Mouse (Mus musculus): ENCODE data around the gene Ikzf5. TPM values are rescaled to one million over a fixed set of nuclear protein-coding genes. Genes with fewer than 3 reads are reported as not detected.
"Not testable (repeated sequence)": the region's sequence is repeated elsewhere in the genome, so short reads cannot be mapped to it uniquely, and the experiment has no call there.

Ikzf5 gene
- polyA plus RNA-seq, 1 experiment from 2014 or later = 13.1 TPM

DNA sequence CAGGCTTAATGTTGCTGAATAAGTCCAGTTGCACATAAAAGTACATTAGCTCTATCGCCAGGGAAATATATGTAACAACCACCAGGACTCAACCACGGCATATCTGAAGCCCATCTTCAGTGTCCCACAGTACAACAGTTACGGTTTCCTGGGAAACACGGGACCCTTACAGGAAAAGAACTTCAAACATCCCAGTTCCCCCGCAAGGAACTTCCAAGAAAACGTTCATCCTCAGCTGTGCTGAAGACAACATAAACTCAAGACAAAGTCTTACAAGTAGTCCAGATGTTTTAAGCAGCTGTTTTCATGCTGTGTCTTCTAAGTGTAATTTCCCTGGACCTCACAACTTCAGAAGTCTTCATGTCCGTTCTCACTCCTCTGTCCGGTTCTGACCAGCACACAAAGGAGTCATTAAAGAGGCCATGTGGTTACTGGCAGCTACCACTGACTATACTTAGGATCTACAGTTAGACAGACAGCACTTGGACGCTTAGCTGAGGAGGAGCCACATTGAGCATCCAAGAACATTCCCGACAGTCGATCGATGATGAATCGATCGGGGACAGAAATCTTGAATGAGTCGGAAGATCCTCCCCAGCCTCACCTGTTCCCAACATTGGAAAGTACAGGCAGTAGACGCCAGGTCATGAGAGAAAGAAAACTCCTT is 867 bp downstream of the Ikzf5 start:
- Histone ChIP-seq H3K4me3 (peak overlapping the region; percentile 96), H3K9me3 (no peaks in the 10 kb centered on the region), H3K9ac (peak overlapping the region; percentile 97), H3K4me2 (peak overlapping the region; percentile 72), H3K4me1 (replicated peaks) (peaks cover 36% of the 10 kb centered on the region), H3K36me3 (no peaks in the 10 kb centered on the region), H3K27ac (peak overlapping the region; percentile 90; the same call in 1 of the 2 replicates), H3K27me3 (no peaks in the 10 kb centered on the region)
- WGBS = 8% methylated on average over 16 of the region's 16 CpGs
- ATAC-seq (ENCODE audit: low FRiP score) = peak; percentile 21

DNA sequence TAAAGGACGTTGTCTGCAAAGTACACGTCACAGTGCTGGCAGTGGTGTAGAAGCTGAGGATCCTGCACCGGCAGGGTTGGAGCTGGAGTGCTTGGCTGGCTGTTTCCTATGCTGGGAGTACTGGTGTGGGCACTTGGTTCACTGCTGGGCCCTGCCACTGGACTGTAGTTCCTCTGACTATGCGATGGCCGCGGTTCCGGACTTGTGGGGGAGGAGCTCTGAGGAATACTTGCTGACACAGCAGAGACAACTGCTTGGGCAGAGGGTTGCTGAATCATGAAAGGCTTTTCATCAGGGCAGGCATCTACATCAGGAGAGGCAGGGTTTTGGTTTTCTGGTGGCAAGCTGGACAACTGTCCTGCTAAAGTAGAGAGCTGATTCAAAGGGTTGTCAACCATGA is 18.6 kb downstream of the Ikzf5 start:
- H3K9me3 ChIP-seq; H3K27ac ChIP-seq; H3K4me1 ChIP-seq (replicated peaks); H3K9ac ChIP-seq; H3K4me3 ChIP-seq; ATAC-seq (ENCODE audit: low FRiP score); H3K27me3 ChIP-seq; H3K4me2 ChIP-seq: not testable (repeated sequence)
- WGBS = 88% methylated on average over 7 of the region's 7 CpGs
- H3K36me3 ChIP-seq = peaks cover 43% of the 10 kb centered on the region

DNA sequence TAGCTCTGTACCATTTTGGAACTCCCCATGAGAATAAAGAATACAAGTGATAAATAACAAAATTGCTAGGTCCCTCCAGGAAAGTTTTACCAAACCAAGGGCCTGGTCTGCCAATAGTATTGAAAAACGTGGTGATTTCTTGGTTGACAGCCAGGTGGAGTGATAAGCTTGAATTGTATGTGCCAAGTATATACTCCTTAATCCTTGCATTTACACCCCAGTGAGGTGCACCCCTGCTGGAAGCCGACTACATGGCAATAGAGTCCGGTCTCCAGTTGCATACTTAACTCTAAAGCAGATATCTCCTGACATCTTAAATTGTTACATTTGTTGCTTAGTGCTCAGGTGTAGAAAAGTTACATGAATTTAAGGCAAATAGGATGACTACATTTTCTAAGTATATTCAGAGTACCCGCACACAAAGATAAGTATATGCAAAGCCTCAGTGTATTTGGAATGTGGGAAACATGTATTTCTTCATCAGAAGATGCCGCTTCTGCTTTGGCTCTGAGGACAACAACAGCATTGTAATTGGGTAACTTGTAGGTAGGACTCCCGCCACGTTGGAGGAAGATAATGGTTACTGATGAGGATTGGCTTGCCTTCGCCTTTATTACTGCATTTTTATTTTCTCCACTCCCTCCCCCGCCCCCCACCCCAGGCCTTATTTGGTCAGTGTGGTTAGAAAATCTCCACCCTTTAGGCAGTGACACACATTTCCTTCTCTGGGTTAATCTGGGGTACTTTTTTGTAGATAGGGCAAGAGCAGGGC is 38.3 kb downstream of the Ikzf5 start:
- Histone ChIP-seq H3K36me3 (peaks cover 3% of the 10 kb centered on the region; the same call in 1 of the 2 replicates), H3K9ac (peak overlapping the region; percentile 92), H3K27me3 (0 out of 2 replicates have a peak, but pooled peaks cover 6% of the 10 kb centered on the region), H3K27ac (no peak overlapping the region), H3K4me3 (peak overlapping the region; percentile 72), H3K4me2 (peak overlapping the region; percentile 66), H3K4me1 (replicated peaks) (peaks cover 13% of the 10 kb centered on the region), H3K9me3 (no peaks in the 10 kb centered on the region)
- WGBS = 78% methylated on average over 9 of the region's 9 CpGs
- ATAC-seq (ENCODE audit: low FRiP score) = no peak

DNA sequence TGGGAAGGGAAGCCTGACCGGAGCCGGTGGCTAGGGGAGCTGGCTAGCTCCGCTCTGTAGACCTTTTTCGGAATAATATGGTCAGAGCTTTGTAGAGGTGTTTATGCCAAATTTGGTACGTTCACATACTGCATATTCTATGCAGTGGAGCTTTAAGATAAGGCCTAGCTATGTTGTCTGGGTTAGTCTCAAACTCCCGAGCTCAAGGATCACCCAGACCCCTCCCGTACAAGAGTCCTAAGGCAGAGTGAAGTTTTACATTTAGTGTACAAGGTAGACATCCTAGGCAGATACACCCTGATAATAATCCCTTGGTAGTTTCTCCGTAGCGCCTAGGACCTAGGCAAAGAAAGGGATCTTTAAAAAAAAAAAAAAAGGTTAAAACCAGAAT is 38.9 kb downstream of the Ikzf5 start:
- 9% methylated on average over 9 of the region's 9 CpGs for WGBS
- no peaks in the 10 kb centered on the region for H3K9me3 ChIP-seq
- no peak for ATAC-seq (ENCODE audit: low FRiP score)
- H3K4me2 ChIP-seq = peak overlapping the region; percentile 66
- H3K36me3 ChIP-seq = peaks cover 3% of the 10 kb centered on the region; the same call in 1 of the 2 replicates
- H3K27me3 ChIP-seq = 0 out of 2 replicates have a peak, but pooled peaks cover 6% of the 10 kb centered on the region
- H3K4me1 ChIP-seq (replicated peaks) = peaks cover 13% of the 10 kb centered on the region
- H3K9ac ChIP-seq = peak overlapping the region; percentile 92
- peak overlapping the region; percentile 93 for H3K27ac ChIP-seq
- H3K4me3 ChIP-seq = peak overlapping the region; percentile 72

DNA sequence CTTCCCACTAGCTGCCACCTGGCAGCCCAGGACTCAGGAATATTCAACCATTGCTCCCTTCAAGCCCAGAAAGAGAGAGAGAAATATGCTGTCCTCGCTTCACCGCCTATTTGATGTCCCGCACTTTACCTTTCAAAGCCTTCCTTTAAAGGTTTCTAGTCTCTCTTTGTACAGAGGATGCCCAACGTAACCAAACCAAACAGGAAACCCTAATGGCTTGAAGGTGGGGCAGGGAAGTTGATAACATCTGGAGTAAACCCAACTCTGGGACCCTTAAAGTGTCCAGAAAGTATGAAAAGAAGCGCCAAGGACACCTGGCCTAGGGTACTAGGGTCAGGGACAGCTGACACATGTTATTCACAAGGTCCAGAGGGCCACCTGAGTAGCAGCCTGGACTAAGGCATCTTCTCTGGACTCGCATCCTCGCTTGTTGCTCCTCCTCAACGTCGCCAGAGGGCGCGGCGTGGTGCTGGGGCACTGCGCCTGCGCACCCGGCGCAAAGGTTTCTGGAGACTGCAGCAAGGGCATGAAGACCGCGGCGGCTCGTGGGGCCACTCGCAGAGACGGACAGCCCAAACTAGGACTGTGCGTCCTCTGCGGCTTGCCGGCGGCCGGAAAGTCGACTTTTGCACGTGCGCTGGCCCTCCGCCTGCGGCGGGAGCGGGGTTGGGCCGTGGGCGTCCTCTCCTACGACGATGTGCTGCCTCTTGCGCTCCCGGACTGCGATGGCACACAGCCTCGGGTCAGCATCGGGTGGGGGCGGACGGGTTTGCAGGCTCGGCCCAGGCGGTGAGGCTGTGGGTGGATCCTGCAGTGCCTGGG is 39.5 kb downstream of the Ikzf5 start, which contains the start of gene Pstk:
Gene Pstk (plus strand): TSS at position 494 of the 822 bp plus-strand sequence.
- Histone ChIP-seq H3K9me3 (no peaks in the 10 kb centered on the region), H3K4me1 (replicated peaks) (peaks cover 13% of the 10 kb centered on the region), H3K27ac (peak within 1 kb of the TSS; percentile 93), H3K4me2 (peak within 1 kb of the TSS; percentile 66), H3K4me3 (peak within 1 kb of the TSS; percentile 72), H3K36me3 (peaks cover 3% of the 10 kb centered on the region; the same call in 1 of the 2 replicates), H3K9ac (peak within 1 kb of the TSS; percentile 92), H3K27me3 (0 out of 2 replicates have a peak, but pooled peaks cover 6% of the 10 kb centered on the region)
- WGBS = 5% methylated on average over 47 of the region's 47 CpGs
- ATAC-seq (ENCODE audit: low FRiP score) = peak; percentile 96

DNA sequence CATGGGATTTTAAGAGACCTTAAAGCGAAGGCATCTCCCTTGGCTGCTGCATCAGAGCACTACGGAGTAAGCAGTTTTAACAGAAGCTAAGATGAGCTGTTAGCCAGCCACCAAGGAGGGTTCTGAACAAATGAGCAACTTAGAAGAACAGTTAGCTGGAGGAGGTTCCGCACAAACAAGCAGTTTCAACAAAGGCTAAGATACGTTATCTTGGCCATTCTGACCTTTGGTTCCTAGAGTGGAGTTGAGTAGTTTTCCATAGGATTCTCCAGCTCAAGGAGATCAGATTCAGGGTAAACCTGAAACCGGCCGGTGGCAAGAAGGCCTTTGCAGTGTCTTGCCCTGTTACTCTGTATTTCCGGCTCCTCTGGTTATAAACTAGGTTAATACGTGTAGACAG is 46.2 kb downstream of the Ikzf5 start:
- Histone ChIP-seq H3K4me1 (replicated peaks) (peaks cover 17% of the 10 kb centered on the region), H3K36me3 (peaks cover 2% of the 10 kb centered on the region; the same call in 1 of the 2 replicates), H3K4me2 (no peak overlapping the region), H3K9me3 (no peaks in the 10 kb centered on the region), H3K4me3 (no peak overlapping the region), H3K27ac (no peak overlapping the region), H3K27me3 (0 out of 2 replicates have a peak, but pooled peaks cover 15% of the 10 kb centered on the region), H3K9ac (no peak overlapping the region)
- ATAC-seq (ENCODE audit: low FRiP score) = no peak
- WGBS = 96% methylated on average over 8 of the region's 8 CpGs

DNA sequence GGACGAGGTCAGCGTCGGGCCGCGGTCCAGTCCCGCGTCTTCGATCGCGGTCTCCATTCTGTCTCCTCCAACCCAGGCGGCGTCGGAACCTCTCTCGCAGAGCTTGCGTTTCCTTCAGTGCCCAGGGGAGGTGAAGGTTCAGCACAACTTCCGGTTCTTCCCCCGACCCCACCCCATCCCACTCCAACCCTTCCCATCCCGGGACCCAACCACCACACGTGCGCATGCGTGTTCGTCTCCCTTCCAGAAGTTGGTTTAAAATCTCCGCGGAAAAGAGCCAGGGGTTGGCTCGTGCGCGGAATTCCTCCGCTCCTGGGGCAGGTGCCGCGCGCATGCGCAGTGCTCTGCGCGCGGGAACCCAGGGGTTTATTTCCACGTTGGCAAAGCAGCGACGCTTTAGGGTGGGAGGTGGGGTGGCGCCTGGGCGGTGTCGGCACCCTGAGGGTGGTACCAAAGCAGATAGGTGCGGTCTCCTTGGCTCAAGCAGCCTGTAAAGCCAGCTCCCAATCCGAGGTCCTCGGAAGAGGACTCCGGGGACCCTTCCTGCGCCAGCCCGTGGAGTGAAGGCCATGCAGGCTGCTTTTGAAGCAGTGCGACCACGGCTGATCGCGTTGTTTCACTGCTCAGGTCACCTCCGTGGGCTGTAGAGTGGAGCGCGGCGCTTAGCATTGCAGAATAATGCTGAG is 47.6 kb downstream of the Ikzf5 start, which contains the start of gene 2310057M21Rik:
Gene 2310057M21Rik (minus strand): TSS at position 145 of the 686 bp plus-strand sequence.
- no peaks in the 10 kb centered on the region for H3K9me3 ChIP-seq
- 0 out of 2 replicates have a peak, but pooled peaks cover 12% of the 10 kb centered on the region for H3K27me3 ChIP-seq
- peak; percentile 98 for ATAC-seq (ENCODE audit: low FRiP score)
- WGBS = under 1% methylated on average over 55 of the region's 55 CpGs
- H3K4me1 ChIP-seq (replicated peaks) = peaks cover 17% of the 10 kb centered on the region
- peak within 1 kb of the TSS; percentile 85 for H3K4me2 ChIP-seq
- peak within 1 kb of the TSS; percentile 91 for H3K27ac ChIP-seq
- peak within 1 kb of the TSS; percentile 90 for H3K9ac ChIP-seq
- peaks cover 15% of the 10 kb centered on the region for H3K36me3 ChIP-seq
- H3K4me3 ChIP-seq = peak within 1 kb of the TSS; percentile 86

DNA sequence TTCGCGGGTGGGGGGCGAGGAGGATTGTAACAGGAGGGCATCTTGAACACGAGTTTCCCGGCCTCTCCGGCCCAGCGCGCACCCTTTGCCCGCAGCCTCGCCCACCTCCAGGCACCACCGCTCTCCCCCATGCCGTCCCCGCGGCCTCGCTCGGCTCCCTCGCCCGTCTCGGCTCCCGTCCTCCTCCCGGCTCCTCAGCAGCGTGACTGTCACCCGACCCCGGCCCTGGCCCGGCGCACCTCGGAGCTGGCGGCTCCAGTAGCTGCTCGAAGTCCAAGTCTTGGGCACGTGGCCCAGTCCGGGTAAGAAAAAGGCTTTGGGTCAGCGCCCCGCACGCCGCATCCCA is 48.1 kb downstream of the Ikzf5 start:
- WGBS = under 1% methylated on average over 35 of the region's 35 CpGs
- Histone ChIP-seq H3K27me3 (0 out of 2 replicates have a peak, but pooled peaks cover 12% of the 10 kb centered on the region), H3K9ac (peak overlapping the region; percentile 90), H3K4me1 (replicated peaks) (peaks cover 17% of the 10 kb centered on the region), H3K4me3 (peak overlapping the region; percentile 86), H3K4me2 (peak overlapping the region; percentile 85), H3K9me3 (no peaks in the 10 kb centered on the region), H3K36me3 (peaks cover 19% of the 10 kb centered on the region), H3K27ac (peak overlapping the region; percentile 90)
- ATAC-seq (ENCODE audit: low FRiP score) = peak; percentile 88

DNA sequence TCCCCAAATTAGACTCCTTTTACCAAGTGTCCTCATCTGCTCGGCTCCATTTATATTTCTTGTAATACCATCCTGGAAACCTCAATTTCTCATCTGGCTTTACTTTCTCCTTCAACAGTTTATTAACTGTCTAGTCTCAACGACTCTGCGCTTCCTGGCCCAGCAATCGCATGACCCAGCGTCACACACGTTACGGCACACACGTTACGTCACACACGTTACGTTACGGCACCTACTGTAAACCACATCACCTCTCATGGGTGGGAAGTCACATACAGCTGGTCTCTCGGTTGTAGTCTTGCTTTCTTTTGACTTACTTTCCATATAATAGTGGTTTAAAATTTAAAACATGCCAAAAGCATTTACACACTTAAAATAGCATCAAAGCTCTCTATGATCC is 54.2 kb downstream of the Ikzf5 start:
- 98% methylated on average over 13 of the region's 13 CpGs for WGBS
- no peak overlapping the region for H3K27ac ChIP-seq
- H3K9me3 ChIP-seq = no peaks in the 10 kb centered on the region
- peaks cover 58% of the 10 kb centered on the region for H3K36me3 ChIP-seq
- H3K4me3 ChIP-seq = no peak overlapping the region
- H3K9ac ChIP-seq = no peak overlapping the region
- no peaks in the 10 kb centered on the region for H3K27me3 ChIP-seq
- peaks cover 3% of the 10 kb centered on the region for H3K4me1 ChIP-seq (replicated peaks)
- no peak for ATAC-seq (ENCODE audit: low FRiP score)
- no peak overlapping the region for H3K4me2 ChIP-seq

DNA sequence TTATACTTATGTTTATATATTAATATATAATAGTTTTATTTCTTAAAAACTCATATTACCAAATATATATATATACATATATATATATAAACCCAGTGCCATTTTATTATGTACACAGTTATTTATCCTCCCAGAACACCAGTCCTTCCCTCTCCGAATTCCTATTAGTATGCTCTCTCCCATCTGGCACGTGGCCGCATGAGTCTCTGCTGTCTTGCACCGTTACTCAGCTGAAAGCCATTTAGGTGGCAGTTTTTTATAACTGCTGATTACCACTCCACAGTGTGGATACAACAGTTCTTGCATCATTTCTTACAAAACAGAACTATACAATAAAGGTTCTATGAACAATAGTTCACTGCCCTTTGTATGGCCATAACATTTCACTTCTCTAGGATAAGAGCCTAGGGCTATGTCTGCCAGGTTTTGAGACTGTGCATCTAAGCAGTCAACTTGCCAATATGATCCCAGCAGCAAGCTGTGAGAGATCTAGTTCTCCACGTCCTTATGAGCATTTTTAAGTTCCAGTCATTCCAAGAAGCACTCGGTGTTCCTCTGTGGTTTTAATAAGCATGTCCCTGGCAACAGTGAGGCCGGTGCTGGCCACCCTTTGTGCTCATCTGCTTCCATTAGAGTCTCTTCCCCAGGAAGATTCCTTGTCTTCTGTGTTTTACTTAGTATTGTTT is 64.3 kb downstream of the Ikzf5 start:
- WGBS = 67% methylated on average over 7 of the region's 7 CpGs
- no peaks in the 10 kb centered on the region for H3K9me3 ChIP-seq
- H3K27ac ChIP-seq = no peak overlapping the region
- no peaks in the 10 kb centered on the region for H3K27me3 ChIP-seq
- H3K4me1 ChIP-seq (replicated peaks) = 0 out of 2 replicates have a peak, but pooled peaks cover 5% of the 10 kb centered on the region
- peaks cover 59% of the 10 kb centered on the region for H3K36me3 ChIP-seq
- H3K4me3 ChIP-seq = no peak overlapping the region
- no peak for ATAC-seq (ENCODE audit: low FRiP score)
- no peak overlapping the region for H3K9ac ChIP-seq
- no peak overlapping the region for H3K4me2 ChIP-seq
